Mouse (Mus musculus) midbrain, embryonic 15.5 days (tissue): Measurements from ENCODE around the gene Ppp1r15a. TPM values are rescaled to one million over a fixed set of nuclear protein-coding genes. Genes with fewer than 3 reads are reported as not detected.
A peak's percentile ranks its signal among the peaks of the same experiment; 100 is the strongest.

Experiments used
- ATAC-seq: fragments of 200-750 bp; cut with Nextera tagmentation; replicated peaks from 2 replicates; pipeline ENCODE4 v1.8.0; 2017; ENCODE audit warnings: moderate TSS enrichment
- H3K27ac ChIP-seq: fragments of 300-500 bp; sonication (generic); 2 replicates; pipeline ENCODE4 v1.5.1; 2015; ENCODE audit warnings: mild to moderate bottlenecking, inconsistent platforms
- H3K27me3 ChIP-seq: fragments of 300-500 bp; sonication (generic); replicated peaks from 2 replicates; pipeline ENCODE4 v1.6.1; 2015; ENCODE audit warnings: inconsistent platforms
- H3K36me3 ChIP-seq: fragments of 300-500 bp; sonication (generic); replicated peaks from 2 replicates; pipeline ENCODE4 v1.6.1; 2015; ENCODE audit warnings: inconsistent platforms
- H3K4me1 ChIP-seq: fragments of 300-500 bp; sonication (generic); 2 replicates; pipeline ENCODE4 v1.6.1; 2015; ENCODE audit warnings: inconsistent platforms
- H3K4me2 ChIP-seq: fragments of 300-500 bp; sonication (generic); 2 replicates; pipeline ENCODE4 v1.6.1; 2015; ENCODE audit warnings: inconsistent platforms, mild to moderate bottlenecking, moderate library complexity
- H3K4me3 ChIP-seq: fragments of 300-500 bp; sonication (generic); 2 replicates; pipeline ENCODE4 v1.5.1; 2015; ENCODE audit warnings: mild to moderate bottlenecking, inconsistent platforms
- H3K9ac ChIP-seq: fragments of 300-500 bp; sonication (generic); 2 replicates; pipeline ENCODE4 v1.6.1; 2015; ENCODE audit warnings: mild to moderate bottlenecking, inconsistent platforms
- H3K9me3 ChIP-seq: fragments of 300-500 bp; sonication (generic); 2 replicates; pipeline ENCODE4 v1.6.1; 2016; ENCODE audit warnings: inconsistent platforms
- WGBS: fragments of 180-500 bp; shearing (Covaris S2); methylation state at CpG from one replicate; pipeline ENCODE4 v1.1.7; 2015; ENCODE audit warnings: mixed read lengths; 5-methylcytosine and 5-hydroxymethylcytosine counted together
- polyA plus RNA-seq: library from polyadenylated mRNA; unstranded; fragments of >200 nt; fragmentation: Nextera tagmentation; extraction: Ambion mirVana; gene quantifications from 2 replicates; pipeline ENCODE4 v1.2.1, GENCODE M21; 2015

The Ppp1r15a gene
- polyA plus RNA-seq, 1 experiment from 2014 or later = 11.7 TPM

GRCm38 (mm10) chr7:45508561-45508960 is 17.5 kb downstream of the Ppp1r15a start:
- Histone ChIP-seq H3K4me3 (no peak overlapping the region), H3K9ac (no peak overlapping the region), H3K9me3 (no peaks in the 10 kb centered on the region), H3K4me1 (peaks cover 16% of the 10 kb centered on the region), H3K27me3 (no peaks in the 10 kb centered on the region), H3K4me2 (peak overlapping the region; percentile 93; the same call in 1 of the 2 replicates), H3K27ac (no peak overlapping the region), H3K36me3 (0 out of 2 replicates have a peak, but pooled peaks cover 4% of the 10 kb centered on the region)
- no peak for ATAC-seq
- 92% methylated on average over 6 of the region's 6 CpGs for WGBS

- ATAC-seq = no peak
- 91% methylated on average over 6 of the region's 6 CpGs for WGBS
- Histone ChIP-seq H3K4me2 (no peak overlapping the region), H3K4me1 (peaks cover 16% of the 10 kb centered on the region), H3K4me3 (no peak overlapping the region), H3K27me3 (no peaks in the 10 kb centered on the region), H3K27ac (no peak overlapping the region), H3K9ac (no peak overlapping the region), H3K36me3 (0 out of 2 replicates have a peak, but pooled peaks cover 4% of the 10 kb centered on the region), H3K9me3 (no peaks in the 10 kb centered on the region)
These were observed 18.5 kb downstream of the Ppp1r15a start for GRCm38 (mm10) chr7:45507583-45507982.

GRCm38 (mm10) chr7:45498427-45498826 is 27.6 kb downstream of the Ppp1r15a start:
- H3K9ac ChIP-seq = no peak overlapping the region
- H3K4me3 ChIP-seq = no peak overlapping the region
- H3K27ac ChIP-seq = no peak overlapping the region
- 96% methylated on average over 6 of the region's 6 CpGs for WGBS
- ATAC-seq = no peak
- H3K4me1 ChIP-seq = no peaks in the 10 kb centered on the region
- no peaks in the 10 kb centered on the region for H3K27me3 ChIP-seq
- no peaks in the 10 kb centered on the region for H3K9me3 ChIP-seq
- H3K36me3 ChIP-seq = peaks cover 43% of the 10 kb centered on the region
- H3K4me2 ChIP-seq = no peak overlapping the region

- no peaks in the 10 kb centered on the region for H3K27me3 ChIP-seq
- no peak overlapping the region for H3K4me3 ChIP-seq
- no peak overlapping the region for H3K4me2 ChIP-seq
- no peak overlapping the region for H3K9ac ChIP-seq
- H3K4me1 ChIP-seq = 0 out of 2 replicates have a peak, but pooled peaks cover 5% of the 10 kb centered on the region
- H3K27ac ChIP-seq = no peak overlapping the region
- no peak for ATAC-seq
- H3K36me3 ChIP-seq = peaks cover 41% of the 10 kb centered on the region
- 77% methylated on average over 9 of the region's 9 CpGs for WGBS
- no peaks in the 10 kb centered on the region for H3K9me3 ChIP-seq
These were observed 31.5 kb downstream of the Ppp1r15a start for GRCm38 (mm10) chr7:45494548-45494947.

GRCm38 (mm10) chr7:45492951-45493350 is 33.1 kb downstream of the Ppp1r15a start:
- Histone ChIP-seq H3K4me2 (no peak overlapping the region), H3K4me1 (peaks cover 15% of the 10 kb centered on the region; the same call in 1 of the 2 replicates), H3K9me3 (no peaks in the 10 kb centered on the region), H3K27ac (no peak overlapping the region), H3K36me3 (peaks cover 29% of the 10 kb centered on the region), H3K27me3 (no peaks in the 10 kb centered on the region), H3K9ac (no peak overlapping the region), H3K4me3 (no peak overlapping the region)
- 97% methylated on average over 5 of the region's 5 CpGs for WGBS
- no peak for ATAC-seq

GRCm38 (mm10) chr7:45492225-45492844 is 33.7 kb downstream of the Ppp1r15a start:
- H3K4me3 ChIP-seq = no peak overlapping the region
- H3K4me2 ChIP-seq = no peak overlapping the region
- no peak overlapping the region for H3K9ac ChIP-seq
- H3K9me3 ChIP-seq = no peaks in the 10 kb centered on the region
- H3K27me3 ChIP-seq = no peaks in the 10 kb centered on the region
- ATAC-seq = no peak
- 95% methylated on average over 8 of the region's 8 CpGs for whole genome bisulfite sequencing
- H3K36me3 ChIP-seq = peaks cover 25% of the 10 kb centered on the region; the same call in 1 of the 2 replicates
- no peak overlapping the region for H3K27ac ChIP-seq
- H3K4me1 ChIP-seq = peaks cover 17% of the 10 kb centered on the region; the same call in 1 of the 2 replicates

GRCm38 (mm10) chr7:45491264-45491663 is 34.8 kb downstream of the Ppp1r15a start:
- Histone ChIP-seq H3K9ac (no peak overlapping the region), H3K9me3 (no peaks in the 10 kb centered on the region), H3K36me3 (peaks cover 18% of the 10 kb centered on the region; the same call in 1 of the 2 replicates), H3K27me3 (no peaks in the 10 kb centered on the region), H3K4me1 (peaks cover 17% of the 10 kb centered on the region; the same call in 1 of the 2 replicates), H3K27ac (no peak overlapping the region), H3K4me2 (no peak overlapping the region), H3K4me3 (no peak overlapping the region)
- no peak for ATAC-seq
- WGBS = 24% methylated on average over 3 of the region's 3 CpGs

GRCm38 (mm10) chr7:45490822-45491221 is 35.2 kb downstream of the Ppp1r15a start:
- H3K4me2 ChIP-seq = no peak overlapping the region
- no peak for ATAC-seq

GRCm38 (mm10) chr7:45489578-45489977 is 36.5 kb downstream of the Ppp1r15a start:
- H3K9ac ChIP-seq = no peak overlapping the region
- ATAC-seq = no peak
- peaks cover 11% of the 10 kb centered on the region; the same call in 1 of the 2 replicates for H3K36me3 ChIP-seq
- H3K4me3 ChIP-seq = no peak overlapping the region
- H3K27me3 ChIP-seq = no peaks in the 10 kb centered on the region
- H3K4me2 ChIP-seq = peak overlapping the region; percentile 56; the same call in 1 of the 2 replicates
- peaks cover 17% of the 10 kb centered on the region; the same call in 1 of the 2 replicates for H3K4me1 ChIP-seq
- H3K27ac ChIP-seq = no peak overlapping the region
- 83% methylated on average over 7 of the region's 7 CpGs for WGBS
- no peaks in the 10 kb centered on the region for H3K9me3 ChIP-seq

More at GRCm38 (mm10) chr7:45490822-45491221, 35.2 kb downstream of the Ppp1r15a start:
- no peak overlapping the region for H3K9ac ChIP-seq
- H3K36me3 ChIP-seq = peaks cover 18% of the 10 kb centered on the region; the same call in 1 of the 2 replicates
- no peak overlapping the region for H3K27ac ChIP-seq
- no peaks in the 10 kb centered on the region for H3K9me3 ChIP-seq
- no peak overlapping the region for H3K4me3 ChIP-seq
- H3K4me1 ChIP-seq = peaks cover 17% of the 10 kb centered on the region; the same call in 1 of the 2 replicates
- no peaks in the 10 kb centered on the region for H3K27me3 ChIP-seq
- WGBS = 56% methylated on average over 9 of the region's 9 CpGs

GRCm38 (mm10) chr7:45488293-45489204 is 37.5 kb downstream of the Ppp1r15a start, which contains the start of gene Dhdh:
Gene Dhdh (minus strand): TSS chr7:45488805.
- peaks cover 5% of the 10 kb centered on the region; the same call in 1 of the 2 replicates for H3K36me3 ChIP-seq
- no peaks in the 10 kb centered on the region for H3K9me3 ChIP-seq
- 7% methylated on average over 37 of the region's 38 CpGs for WGBS
- peak within 1 kb of the TSS; percentile 56 for H3K4me2 ChIP-seq
- peak within 1 kb of the TSS; percentile 81 for H3K27ac ChIP-seq
- no peaks in the 10 kb centered on the region for H3K27me3 ChIP-seq
- H3K4me3 ChIP-seq = peak within 1 kb of the TSS; percentile 32
- peak within 1 kb of the TSS; percentile 22 for H3K9ac ChIP-seq
- peak; percentile 68 for ATAC-seq
- peaks cover 17% of the 10 kb centered on the region; the same call in 1 of the 2 replicates for H3K4me1 ChIP-seq

- peak; percentile 77 for ATAC-seq
- H3K4me2 ChIP-seq = peak overlapping the region; percentile 56
- peak overlapping the region; percentile 81 for H3K27ac ChIP-seq
- H3K27me3 ChIP-seq = no peaks in the 10 kb centered on the region
- peak overlapping the region; percentile 32 for H3K4me3 ChIP-seq
- H3K9me3 ChIP-seq = no peaks in the 10 kb centered on the region
- 14% methylated on average over 11 of the region's 11 CpGs for WGBS
- peak overlapping the region; percentile 22 for H3K9ac ChIP-seq
- peaks cover 17% of the 10 kb centered on the region; the same call in 1 of the 2 replicates for H3K4me1 ChIP-seq
- no peaks in the 10 kb centered on the region for H3K36me3 ChIP-seq
These were observed 38.2 kb downstream of the Ppp1r15a start for GRCm38 (mm10) chr7:45487861-45488292.
